Mouse (Mus musculus): ENCODE measurements around the gene Krtcap3. TPM values are rescaled to one million over a fixed set of nuclear protein-coding genes. Genes with fewer than 3 reads are reported as not detected.

Krtcap3 gene
- polyA plus RNA-seq (2014; fragmentation: Illumina TruSeq; extraction: RNeasy Lipid Tissue Mini Kit (QIAGEN cat#74804); ENCODE audit: low read depth, low replicate concordance): 3.0 TPM

GRCm38 (mm10) chr5:31251541-31252101 lies at the start of gene Krtcap3:
Gene Krtcap3 (plus strand): TSS chr5:31251691.

GRCm38 (mm10) chr5:31201742-31202590 lies 49.5 kb upstream of the Krtcap3 start, which contains the start of gene Zfp513:
Gene Zfp513 (minus strand): TSS chr5:31202303.

GRCm38 (mm10) chr5:31220448-31221303 lies 30.8 kb upstream of the Krtcap3 start, which contains the start of gene Ppm1g:
Gene Ppm1g (minus strand): TSS chr5:31220687.

GRCm38 (mm10) chr5:31240637-31241521 lies 10.6 kb upstream of the Krtcap3 start, which contains the start of the genes Nrbp1 and Gm9970:
Gene Nrbp1 (plus strand): TSS chr5:31240864.
Gene Gm9970 (minus strand): TSS chr5:31241232.

DNA sequence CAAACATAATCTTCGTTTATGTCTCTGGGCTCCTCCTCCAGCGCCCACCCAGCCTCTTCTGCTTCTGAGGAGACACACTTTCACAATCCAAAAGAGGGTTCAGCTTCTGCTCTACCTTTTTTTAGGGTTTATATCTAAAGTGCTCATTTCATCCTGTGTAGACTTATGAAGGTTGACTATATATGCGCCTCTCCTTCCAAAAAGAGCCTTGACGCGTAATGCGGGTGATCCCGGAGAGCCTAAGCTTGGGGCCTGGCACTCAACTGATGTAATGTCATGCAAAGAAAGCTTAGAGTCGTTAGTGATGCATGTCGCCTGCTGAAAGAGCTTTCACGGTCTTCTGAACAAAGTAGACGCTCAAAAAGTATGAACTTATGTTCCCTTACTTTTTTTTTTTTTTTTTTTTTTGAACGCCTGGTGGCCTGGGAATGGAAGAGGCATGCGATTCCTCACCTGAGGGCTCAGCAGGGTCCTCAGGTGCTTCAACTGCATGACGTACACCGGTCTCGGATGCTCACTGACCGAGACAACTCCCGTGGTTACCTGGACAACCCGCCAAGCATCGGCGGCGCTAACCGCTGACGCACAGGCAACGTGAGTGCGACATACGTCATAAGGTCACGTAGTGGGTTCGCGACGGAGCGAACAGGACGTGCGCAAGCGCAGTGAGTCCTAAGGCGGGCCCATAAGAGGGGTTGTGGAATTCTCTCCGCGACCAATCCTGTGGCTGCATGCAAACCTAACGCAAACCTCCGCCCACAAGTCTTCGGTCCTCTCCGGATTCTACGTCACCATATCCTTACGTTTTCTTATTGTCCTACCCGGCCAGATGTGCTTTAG lies 39.2 kb downstream of the Krtcap3 start, which contains the start of gene Ift172:
Gene Ift172, minus strand, starts transcription at position 596 of the 840 bp plus-strand sequence.

DNA sequence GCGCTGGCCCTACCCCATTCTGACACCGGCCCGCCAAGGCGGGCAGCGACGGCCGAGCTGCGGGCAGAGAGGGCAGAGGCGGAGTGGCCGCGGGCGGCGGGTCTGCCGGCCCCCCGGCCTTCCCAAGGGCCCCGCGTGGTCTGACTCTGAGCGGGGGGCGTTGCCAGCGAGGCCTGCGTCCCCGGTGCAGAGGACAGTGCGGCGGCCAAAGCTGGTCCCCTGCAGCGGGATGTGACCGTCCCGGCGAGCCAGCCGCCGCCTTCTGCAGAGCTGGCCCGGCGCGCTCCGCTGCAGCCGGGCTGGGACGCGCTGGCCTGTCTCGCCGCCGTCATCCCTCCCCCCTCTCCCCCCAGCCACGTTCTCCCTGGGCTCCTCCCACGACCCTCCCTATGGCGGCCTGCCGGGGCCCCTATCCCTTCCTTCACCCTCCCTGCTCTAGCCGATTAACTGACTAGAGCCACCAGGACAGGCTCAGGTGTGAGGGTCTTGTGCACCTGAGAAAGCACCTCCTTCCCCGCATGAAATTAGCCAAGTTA lies 44.2 kb downstream of the Krtcap3 start, which contains the start of gene Fndc4:
Gene Fndc4, minus strand, starts transcription at position 475 of the 536 bp plus-strand sequence.

GRCm38 (mm10) chr5:31297047-31297757 lies 45.7 kb downstream of the Krtcap3 start, which contains the start of gene Gckr:
Gene Gckr (plus strand): TSS chr5:31297443.

Other genes with a start within 250 kb of the Krtcap3 start
- gene Atraid, start 203.4 kb upstream of the Krtcap3 start, polyA plus RNA-seq (2014; fragmentation: Illumina TruSeq; extraction: RNeasy Lipid Tissue Mini Kit (QIAGEN cat#74804); ENCODE audit: low read depth, low replicate concordance): 83.6 TPM
- gene Slc5a6, start 202.8 kb upstream of the Krtcap3 start, polyA plus RNA-seq (2014; fragmentation: Illumina TruSeq; extraction: RNeasy Lipid Tissue Mini Kit (QIAGEN cat#74804); ENCODE audit: low read depth, low replicate concordance): 14.1 TPM
- 12.7 TPM for gene Cad, start 196.9 kb upstream of the Krtcap3 start, polyA plus RNA-seq (2014; fragmentation: Illumina TruSeq; extraction: RNeasy Lipid Tissue Mini Kit (QIAGEN cat#74804); ENCODE audit: low read depth, low replicate concordance)
- not detected for gene Dnajc5g, start 145.4 kb upstream of the Krtcap3 start, polyA plus RNA-seq (2014; fragmentation: Illumina TruSeq; extraction: RNeasy Lipid Tissue Mini Kit (QIAGEN cat#74804); ENCODE audit: low read depth, low replicate concordance)
- gene Slc30a3, start 143.5 kb upstream of the Krtcap3 start, polyA plus RNA-seq (2014; fragmentation: Illumina TruSeq; extraction: RNeasy Lipid Tissue Mini Kit (QIAGEN cat#74804); ENCODE audit: low read depth, low replicate concordance): not detected
- gene Trim54, start 135.0 kb upstream of the Krtcap3 start, polyA plus RNA-seq (2014; fragmentation: Illumina TruSeq; extraction: RNeasy Lipid Tissue Mini Kit (QIAGEN cat#74804); ENCODE audit: low read depth, low replicate concordance): 266 TPM
- not detected for gene Ucn, start 112.9 kb upstream of the Krtcap3 start, polyA plus RNA-seq (2014; fragmentation: Illumina TruSeq; extraction: RNeasy Lipid Tissue Mini Kit (QIAGEN cat#74804); ENCODE audit: low read depth, low replicate concordance)
- gene Mpv17, start 97.4 kb upstream of the Krtcap3 start, polyA plus RNA-seq (2014; fragmentation: Illumina TruSeq; extraction: RNeasy Lipid Tissue Mini Kit (QIAGEN cat#74804); ENCODE audit: low read depth, low replicate concordance): 118 TPM
- 1.3 TPM for gene Gm29609, start 71.8 kb upstream of the Krtcap3 start, polyA plus RNA-seq (2014; fragmentation: Illumina TruSeq; extraction: RNeasy Lipid Tissue Mini Kit (QIAGEN cat#74804); ENCODE audit: low read depth, low replicate concordance)
- 43.8 TPM for gene Gtf3c2, start 71.5 kb upstream of the Krtcap3 start, polyA plus RNA-seq (2014; fragmentation: Illumina TruSeq; extraction: RNeasy Lipid Tissue Mini Kit (QIAGEN cat#74804); ENCODE audit: low read depth, low replicate concordance)
- gene Snx17, start 58.5 kb upstream of the Krtcap3 start, polyA plus RNA-seq (2014; fragmentation: Illumina TruSeq; extraction: RNeasy Lipid Tissue Mini Kit (QIAGEN cat#74804); ENCODE audit: low read depth, low replicate concordance): 62.4 TPM
- gene Eif2b4, start 58.3 kb upstream of the Krtcap3 start, polyA plus RNA-seq (2014; fragmentation: Illumina TruSeq; extraction: RNeasy Lipid Tissue Mini Kit (QIAGEN cat#74804); ENCODE audit: low read depth, low replicate concordance): 48.9 TPM
- 10.8 TPM for gene Zfp513, start 49.4 kb upstream of the Krtcap3 start, polyA plus RNA-seq (2014; fragmentation: Illumina TruSeq; extraction: RNeasy Lipid Tissue Mini Kit (QIAGEN cat#74804); ENCODE audit: low read depth, low replicate concordance)
- gene Ppm1g, start 31.0 kb upstream of the Krtcap3 start, polyA plus RNA-seq (2014; fragmentation: Illumina TruSeq; extraction: RNeasy Lipid Tissue Mini Kit (QIAGEN cat#74804); ENCODE audit: low read depth, low replicate concordance): 53.4 TPM
- gene Nrbp1, start 10.8 kb upstream of the Krtcap3 start, polyA plus RNA-seq (2014; fragmentation: Illumina TruSeq; extraction: RNeasy Lipid Tissue Mini Kit (QIAGEN cat#74804); ENCODE audit: low read depth, low replicate concordance): 106 TPM
- gene Gm9970, start 10.5 kb upstream of the Krtcap3 start, polyA plus RNA-seq (2014; fragmentation: Illumina TruSeq; extraction: RNeasy Lipid Tissue Mini Kit (QIAGEN cat#74804); ENCODE audit: low read depth, low replicate concordance): not detected
- 35.3 TPM for gene Ift172, start 39.4 kb downstream of the Krtcap3 start, polyA plus RNA-seq (2014; fragmentation: Illumina TruSeq; extraction: RNeasy Lipid Tissue Mini Kit (QIAGEN cat#74804); ENCODE audit: low read depth, low replicate concordance)
- gene Fndc4, start 44.4 kb downstream of the Krtcap3 start, polyA plus RNA-seq (2014; fragmentation: Illumina TruSeq; extraction: RNeasy Lipid Tissue Mini Kit (QIAGEN cat#74804); ENCODE audit: low read depth, low replicate concordance): 7.4 TPM
- gene Gckr, start 45.8 kb downstream of the Krtcap3 start, polyA plus RNA-seq (2014; fragmentation: Illumina TruSeq; extraction: RNeasy Lipid Tissue Mini Kit (QIAGEN cat#74804); ENCODE audit: low read depth, low replicate concordance): not detected
- gene Zfp512, start 200.7 kb downstream of the Krtcap3 start, polyA plus RNA-seq (2014; fragmentation: Illumina TruSeq; extraction: RNeasy Lipid Tissue Mini Kit (QIAGEN cat#74804); ENCODE audit: low read depth, low replicate concordance): 21.4 TPM
- not detected for gene 4930548H24Rik, start 234.0 kb downstream of the Krtcap3 start, polyA plus RNA-seq (2014; fragmentation: Illumina TruSeq; extraction: RNeasy Lipid Tissue Mini Kit (QIAGEN cat#74804); ENCODE audit: low read depth, low replicate concordance)
- 17.2 TPM for gene Gpn1, start 243.1 kb downstream of the Krtcap3 start, polyA plus RNA-seq (2014; fragmentation: Illumina TruSeq; extraction: RNeasy Lipid Tissue Mini Kit (QIAGEN cat#74804); ENCODE audit: low read depth, low replicate concordance)